Mouse (Mus musculus): ENCODE results near the gene Enthd1. TPM values are rescaled to one million over a fixed set of nuclear protein-coding genes. Genes with fewer than 3 reads are reported as not detected.
A peak's percentile ranks its signal among the peaks of the same experiment; 100 is the strongest.

Enthd1 gene
- polyA plus RNA-seq, 1 experiment from 2014 or later, result not detected

- H3K9ac ChIP-seq (replicated peaks; ENCODE audit: low read depth, low read length), result no peak overlapping the region
- no peaks in the 10 kb centered on the region for H3K27me3 ChIP-seq (ENCODE audit: control insufficient read depth, insufficient read depth, low read length)
- no peaks in the 10 kb centered on the region for H3K9me3 ChIP-seq (ENCODE audit: control insufficient read depth, low read depth, low read length)
- 30% methylated on average over 14 of the region's 14 CpGs for WGBS
- 0 out of 2 replicates have a peak, but pooled peaks cover 2% of the 10 kb centered on the region for H3K4me1 ChIP-seq (ENCODE audit: control insufficient read depth, insufficient read depth, low read length)
- no peak overlapping the region for H3K4me3 ChIP-seq (ENCODE audit: low read depth, low read length)
- H3K36me3 ChIP-seq (ENCODE audit: control insufficient read depth, insufficient read depth, low read length), result no peaks in the 10 kb centered on the region
- no peak overlapping the region for H3K27ac ChIP-seq (ENCODE audit: low read length)
- ATAC-seq (ENCODE audit: insufficient number of reproducible peaks, insufficient read depth, low FRiP score, low read depth), result no peak
- H3K4me2 ChIP-seq (replicated peaks; ENCODE audit: low read depth, low read length), result no peak overlapping the region
Measured at GRCm38 (mm10) chr15:80559978-80560377, 5.0 kb downstream of the Enthd1 start.

- H3K36me3 ChIP-seq (ENCODE audit: control insufficient read depth, insufficient read depth, low read length), result no peaks in the 10 kb centered on the region
- H3K9me3 ChIP-seq (ENCODE audit: control insufficient read depth, low read depth, low read length), result no peaks in the 10 kb centered on the region
- no peak for ATAC-seq (ENCODE audit: insufficient number of reproducible peaks, insufficient read depth, low FRiP score, low read depth)
- H3K9ac ChIP-seq (replicated peaks; ENCODE audit: low read depth, low read length), result no peak overlapping the region
- no peak overlapping the region for H3K27ac ChIP-seq (ENCODE audit: low read length)
- 0 out of 2 replicates have a peak, but pooled peaks cover 2% of the 10 kb centered on the region for H3K4me1 ChIP-seq (ENCODE audit: control insufficient read depth, insufficient read depth, low read length)
- H3K4me2 ChIP-seq (replicated peaks; ENCODE audit: low read depth, low read length), result no peak overlapping the region
- WGBS, result 41% methylated on average over 12 of the region's 12 CpGs
- H3K4me3 ChIP-seq (ENCODE audit: low read depth, low read length), result no peak overlapping the region
- H3K27me3 ChIP-seq (ENCODE audit: control insufficient read depth, insufficient read depth, low read length), result no peaks in the 10 kb centered on the region
Measured at GRCm38 (mm10) chr15:80559534-80559933, 5.4 kb downstream of the Enthd1 start.

- Histone ChIP-seq H3K4me2 (replicated peaks; ENCODE audit: low read depth, low read length) (no peak overlapping the region), H3K27ac (ENCODE audit: low read length) (no peak overlapping the region), H3K36me3 (ENCODE audit: control insufficient read depth, insufficient read depth, low read length) (no peaks in the 10 kb centered on the region), H3K9me3 (ENCODE audit: control insufficient read depth, low read depth, low read length) (no peaks in the 10 kb centered on the region), H3K9ac (replicated peaks; ENCODE audit: low read depth, low read length) (no peak overlapping the region), H3K4me1 (ENCODE audit: control insufficient read depth, insufficient read depth, low read length) (0 out of 2 replicates have a peak, but pooled peaks cover 2% of the 10 kb centered on the region), H3K4me3 (ENCODE audit: low read depth, low read length) (no peak overlapping the region), H3K27me3 (ENCODE audit: control insufficient read depth, insufficient read depth, low read length) (no peaks in the 10 kb centered on the region)
- ATAC-seq (ENCODE audit: insufficient number of reproducible peaks, insufficient read depth, low FRiP score, low read depth), result no peak
- 69% methylated on average over 4 of the region's 4 CpGs for WGBS
Measured at GRCm38 (mm10) chr15:80557745-80558144, 7.2 kb downstream of the Enthd1 start.

- WGBS, result 55% methylated on average over 2 of the region's 2 CpGs
- no peak overlapping the region for H3K4me2 ChIP-seq (replicated peaks; ENCODE audit: low read depth, low read length)
Measured at GRCm38 (mm10) chr15:80556021-80556420, 8.9 kb downstream of the Enthd1 start.

GRCm38 (mm10) chr15:80554860-80555822, 9.8 kb downstream of the Enthd1 start:
- 92% methylated on average over 6 of the region's 6 CpGs for WGBS
- Histone ChIP-seq H3K9ac (replicated peaks; ENCODE audit: low read depth, low read length) (no peak overlapping the region), H3K27ac (ENCODE audit: low read length) (no peak overlapping the region), H3K4me1 (ENCODE audit: control insufficient read depth, insufficient read depth, low read length) (no peaks in the 10 kb centered on the region), H3K9me3 (ENCODE audit: control insufficient read depth, low read depth, low read length) (no peaks in the 10 kb centered on the region), H3K4me2 (replicated peaks; ENCODE audit: low read depth, low read length) (no peak overlapping the region), H3K36me3 (ENCODE audit: control insufficient read depth, insufficient read depth, low read length) (no peaks in the 10 kb centered on the region), H3K4me3 (ENCODE audit: low read depth, low read length) (no peak overlapping the region), H3K27me3 (ENCODE audit: control insufficient read depth, insufficient read depth, low read length) (no peaks in the 10 kb centered on the region)
- no peak for ATAC-seq (ENCODE audit: insufficient number of reproducible peaks, insufficient read depth, low FRiP score, low read depth)

More at GRCm38 (mm10) chr15:80556021-80556420, 8.9 kb downstream of the Enthd1 start:
- Histone ChIP-seq H3K9me3 (ENCODE audit: control insufficient read depth, low read depth, low read length) (no peaks in the 10 kb centered on the region), H3K4me3 (ENCODE audit: low read depth, low read length) (no peak overlapping the region), H3K27ac (ENCODE audit: low read length) (no peak overlapping the region), H3K4me1 (ENCODE audit: control insufficient read depth, insufficient read depth, low read length) (0 out of 2 replicates have a peak, but pooled peaks cover 2% of the 10 kb centered on the region), H3K36me3 (ENCODE audit: control insufficient read depth, insufficient read depth, low read length) (no peaks in the 10 kb centered on the region), H3K9ac (replicated peaks; ENCODE audit: low read depth, low read length) (no peak overlapping the region), H3K27me3 (ENCODE audit: control insufficient read depth, insufficient read depth, low read length) (no peaks in the 10 kb centered on the region)
- no peak for ATAC-seq (ENCODE audit: insufficient number of reproducible peaks, insufficient read depth, low FRiP score, low read depth)

GRCm38 (mm10) chr15:80545430-80545829, 19.5 kb downstream of the Enthd1 start:
- no peak overlapping the region for H3K9ac ChIP-seq (replicated peaks; ENCODE audit: low read depth, low read length)
- H3K36me3 ChIP-seq (ENCODE audit: control insufficient read depth, insufficient read depth, low read length), result no peaks in the 10 kb centered on the region
- H3K4me3 ChIP-seq (ENCODE audit: low read depth, low read length), result no peak overlapping the region
- peak; percentile 49; the same call in 1 of the 2 replicates for ATAC-seq (ENCODE audit: insufficient number of reproducible peaks, insufficient read depth, low FRiP score, low read depth)
- no peak overlapping the region; the same call in 1 of the 2 replicates for H3K27ac ChIP-seq (ENCODE audit: low read length)
- no peaks in the 10 kb centered on the region for H3K4me1 ChIP-seq (ENCODE audit: control insufficient read depth, insufficient read depth, low read length)
- H3K9me3 ChIP-seq (ENCODE audit: control insufficient read depth, low read depth, low read length), result no peaks in the 10 kb centered on the region
- no peaks in the 10 kb centered on the region for H3K27me3 ChIP-seq (ENCODE audit: control insufficient read depth, insufficient read depth, low read length)
- 31% methylated on average over 6 of the region's 6 CpGs for WGBS
- H3K4me2 ChIP-seq (replicated peaks; ENCODE audit: low read depth, low read length), result no peak overlapping the region

- Histone ChIP-seq H3K27ac (ENCODE audit: low read length) (no peak overlapping the region), H3K9me3 (ENCODE audit: control insufficient read depth, low read depth, low read length) (no peaks in the 10 kb centered on the region), H3K4me1 (ENCODE audit: control insufficient read depth, insufficient read depth, low read length) (no peaks in the 10 kb centered on the region), H3K27me3 (ENCODE audit: control insufficient read depth, insufficient read depth, low read length) (no peaks in the 10 kb centered on the region), H3K4me3 (ENCODE audit: low read depth, low read length) (no peak overlapping the region), H3K9ac (replicated peaks; ENCODE audit: low read depth, low read length) (no peak overlapping the region), H3K4me2 (replicated peaks; ENCODE audit: low read depth, low read length) (no peak overlapping the region), H3K36me3 (ENCODE audit: control insufficient read depth, insufficient read depth, low read length) (no peaks in the 10 kb centered on the region)
- WGBS, result 60% methylated on average over 3 of the region's 3 CpGs
- ATAC-seq (ENCODE audit: insufficient number of reproducible peaks, insufficient read depth, low FRiP score, low read depth), result no peak
Measured at GRCm38 (mm10) chr15:80544115-80544514, 20.8 kb downstream of the Enthd1 start.

- Histone ChIP-seq H3K36me3 (ENCODE audit: control insufficient read depth, insufficient read depth, low read length) (no peaks in the 10 kb centered on the region), H3K9me3 (ENCODE audit: control insufficient read depth, low read depth, low read length) (no peaks in the 10 kb centered on the region), H3K4me3 (ENCODE audit: low read depth, low read length) (no peak overlapping the region), H3K27ac (ENCODE audit: low read length) (no peak overlapping the region), H3K4me2 (replicated peaks; ENCODE audit: low read depth, low read length) (no peak overlapping the region), H3K27me3 (ENCODE audit: control insufficient read depth, insufficient read depth, low read length) (no peaks in the 10 kb centered on the region), H3K9ac (replicated peaks; ENCODE audit: low read depth, low read length) (no peak overlapping the region), H3K4me1 (ENCODE audit: control insufficient read depth, insufficient read depth, low read length) (no peaks in the 10 kb centered on the region)
- ATAC-seq (ENCODE audit: insufficient number of reproducible peaks, insufficient read depth, low FRiP score, low read depth), result no peak
- WGBS, result 81% methylated on average over 7 of the region's 7 CpGs
Measured at GRCm38 (mm10) chr15:80538671-80539340, 26.1 kb downstream of the Enthd1 start.
